Mouse (Mus musculus): ENCODE results near the gene Egfl7.

DNA sequence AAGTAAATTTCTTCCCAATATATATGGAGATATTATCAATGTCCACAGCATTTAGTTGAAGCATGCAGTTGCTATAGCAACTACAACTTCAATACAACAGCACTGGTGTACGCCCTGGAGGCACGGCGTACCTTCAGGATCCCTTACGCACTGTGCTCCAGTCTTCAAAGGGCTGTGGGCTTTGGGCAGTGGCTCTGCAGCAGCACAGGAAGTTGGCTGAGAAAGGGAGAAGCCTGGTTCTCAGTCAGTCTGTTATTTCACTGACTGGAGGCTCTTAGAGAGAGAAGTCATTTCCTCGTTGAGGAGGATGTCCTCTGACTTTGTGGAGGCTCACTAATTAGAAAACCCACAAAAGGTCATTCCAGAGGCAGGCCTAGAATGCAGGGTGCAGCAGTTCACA lies 43.2 kb downstream of the Egfl7 start:
- TF ChIP-seq CTCF (IDR thresholded peaks at IDR 0.05; ENCODE audit: low read depth) (no peak), EP300 (IDR thresholded peaks at IDR 0.05; ENCODE audit: low read depth) (no peak)
